Mouse (Mus musculus) stomach, embryonic 16.5 days (tissue): ENCODE results near the gene Mrnip. TPM values are rescaled to one million over a fixed set of nuclear protein-coding genes. Genes with fewer than 3 reads are reported as not detected.

Source experiments
- ATAC-seq: fragments of 200-750 bp; cut with Nextera tagmentation; 2 replicates; pipeline ENCODE4 v1.8.0; 2017; ENCODE audit warnings: moderate number of reproducible peaks, moderate TSS enrichment; ENCODE audit not compliant: insufficient read depth, low FRiP score
- H3K27ac ChIP-seq: fragments of 300-500 bp; sonication (generic); 2 replicates; pipeline ENCODE4 v1.5.1; 2014; ENCODE audit warnings: low read length
- H3K27me3 ChIP-seq: fragments of 300-500 bp; sonication (generic); 2 replicates; pipeline ENCODE4 v1.6.1; 2014; ENCODE audit warnings: low read length, control low read depth, mixed read lengths; ENCODE audit not compliant: control insufficient read depth, insufficient read depth
- H3K36me3 ChIP-seq: fragments of 300-500 bp; sonication (generic); 2 replicates; pipeline ENCODE4 v1.6.1; 2014; ENCODE audit warnings: low read length; ENCODE audit not compliant: control insufficient read depth, insufficient read depth
- H3K4me1 ChIP-seq: fragments of 300-500 bp; sonication (generic); 2 replicates; pipeline ENCODE4 v1.6.1; 2014; ENCODE audit warnings: low read length, control low read depth, mixed read lengths; ENCODE audit not compliant: control insufficient read depth, insufficient read depth
- H3K4me2 ChIP-seq: fragments of 300-500 bp; sonication (generic); 2 replicates; pipeline ENCODE4 v1.6.1; 2014; ENCODE audit warnings: low read depth, low read length, mixed read lengths
- H3K4me3 ChIP-seq: fragments of 300-500 bp; sonication (generic); replicated peaks from 2 replicates; pipeline ENCODE4 v1.5.1; 2014; ENCODE audit warnings: mild to moderate bottlenecking, low read length
- H3K9ac ChIP-seq: fragments of 300-500 bp; sonication (generic); 2 replicates; pipeline ENCODE4 v1.6.1; 2014; ENCODE audit warnings: low read length
- H3K9me3 ChIP-seq: fragments of 300-500 bp; sonication (generic); replicated peaks from 2 replicates; pipeline ENCODE4 v1.6.1; 2016; ENCODE audit warnings: low read length, control low read depth; ENCODE audit not compliant: control insufficient read depth
- WGBS: fragments of 180-500 bp; shearing (Covaris S2); extraction: QIAGEN DNeasy Blood & Tissue Kit; methylation state at CpG from one replicate; pipeline ENCODE4 v1.1.7; 2014; 5-methylcytosine and 5-hydroxymethylcytosine counted together
- polyA plus RNA-seq: library from polyadenylated mRNA; unstranded; fragments of >200 nt; fragmentation: Nextera tagmentation; extraction: Ambion mirVana; gene quantifications from 2 replicates; pipeline ENCODE4 v1.2.1, GENCODE M21; 2015

The Mrnip gene
- polyA plus RNA-seq, 1 experiment from 2014 or later: 12.5 TPM

- ATAC-seq: no peak
- Histone ChIP-seq H3K4me2 (peak overlapping the region; percentile 92), H3K9ac (peak overlapping the region; percentile 99), H3K9me3 (no peaks in the 10 kb centered on the region), H3K27ac (peak overlapping the region; percentile 88; the same call in 1 of the 2 replicates), H3K4me1 (peaks cover 47% of the 10 kb centered on the region), H3K4me3 (peak overlapping the region; percentile 85), H3K36me3 (no peaks in the 10 kb centered on the region), H3K27me3 (no peaks in the 10 kb centered on the region)
- WGBS: 37% methylated on average over 2 of the region's 2 CpGs
Measured at GRCm38 (mm10) chr11:50226406-50226805, 52.2 kb downstream of the Mrnip start.

GRCm38 (mm10) chr11:50227226-50227625, 53.0 kb downstream of the Mrnip start:
- Histone ChIP-seq H3K4me2 (0 out of 2 replicates have a peak overlapping the region, but pooled peaks have one; percentile 92), H3K27ac (no peak overlapping the region), H3K36me3 (no peaks in the 10 kb centered on the region), H3K9ac (0 out of 2 replicates have a peak overlapping the region, but pooled peaks have one; percentile 99), H3K9me3 (no peaks in the 10 kb centered on the region), H3K27me3 (no peaks in the 10 kb centered on the region), H3K4me3 (no peak overlapping the region), H3K4me1 (peaks cover 47% of the 10 kb centered on the region)
- 65% methylated on average over 3 of the region's 3 CpGs for WGBS
- ATAC-seq: no peak

- Histone ChIP-seq H3K9me3 (no peaks in the 10 kb centered on the region), H3K36me3 (peaks cover 1% of the 10 kb centered on the region; the same call in 1 of the 2 replicates), H3K9ac (no peak overlapping the region), H3K4me1 (peaks cover 47% of the 10 kb centered on the region), H3K27me3 (no peaks in the 10 kb centered on the region), H3K4me2 (no peak overlapping the region), H3K4me3 (no peak overlapping the region), H3K27ac (no peak overlapping the region)
- WGBS: 76% methylated on average over 4 of the region's 4 CpGs
- no peak for ATAC-seq
Measured at GRCm38 (mm10) chr11:50227736-50228135, 53.5 kb downstream of the Mrnip start.

GRCm38 (mm10) chr11:50228772-50229171, 54.5 kb downstream of the Mrnip start:
- Histone ChIP-seq H3K9ac (peak overlapping the region; percentile 46; the same call in 1 of the 2 replicates), H3K27me3 (no peaks in the 10 kb centered on the region), H3K27ac (no peak overlapping the region), H3K36me3 (peaks cover 11% of the 10 kb centered on the region; the same call in 1 of the 2 replicates), H3K9me3 (no peaks in the 10 kb centered on the region), H3K4me3 (no peak overlapping the region), H3K4me2 (no peak overlapping the region), H3K4me1 (peaks cover 46% of the 10 kb centered on the region)
- WGBS: 43% methylated on average over 3 of the region's 3 CpGs
- no peak for ATAC-seq

- 59% methylated on average over 7 of the region's 7 CpGs for WGBS
- peaks cover 41% of the 10 kb centered on the region for H3K4me1 ChIP-seq
- H3K9ac ChIP-seq: no peak overlapping the region
- H3K4me3 ChIP-seq: no peak overlapping the region
- peaks cover 13% of the 10 kb centered on the region; the same call in 1 of the 2 replicates for H3K36me3 ChIP-seq
- H3K4me2 ChIP-seq: no peak overlapping the region
- no peak overlapping the region for H3K27ac ChIP-seq
- no peak for ATAC-seq
- H3K9me3 ChIP-seq: no peaks in the 10 kb centered on the region
- no peaks in the 10 kb centered on the region for H3K27me3 ChIP-seq
Measured at GRCm38 (mm10) chr11:50229252-50229910, 55.1 kb downstream of the Mrnip start.

GRCm38 (mm10) chr11:50230481-50231304, 56.4 kb downstream of the Mrnip start:
- Histone ChIP-seq H3K4me1 (peaks cover 41% of the 10 kb centered on the region), H3K27ac (no peak overlapping the region)
- WGBS: 38% methylated on average over 45 of the region's 45 CpGs

GRCm38 (mm10) chr11:50231411-50231810, 57.2 kb downstream of the Mrnip start:
- ATAC-seq: no peak
- 21% methylated on average over 8 of the region's 8 CpGs for WGBS
- peaks cover 41% of the 10 kb centered on the region for H3K4me1 ChIP-seq
- no peak overlapping the region for H3K4me3 ChIP-seq
- no peak overlapping the region for H3K9ac ChIP-seq
- peaks cover 18% of the 10 kb centered on the region; the same call in 1 of the 2 replicates for H3K36me3 ChIP-seq
- no peak overlapping the region for H3K27ac ChIP-seq
- H3K9me3 ChIP-seq: no peaks in the 10 kb centered on the region
- H3K4me2 ChIP-seq: peak overlapping the region; percentile 48; the same call in 1 of the 2 replicates
- H3K27me3 ChIP-seq: no peaks in the 10 kb centered on the region

More at GRCm38 (mm10) chr11:50230481-50231304, 56.4 kb downstream of the Mrnip start:
- H3K4me2 ChIP-seq: peak overlapping the region; percentile 48
- H3K36me3 ChIP-seq: peaks cover 18% of the 10 kb centered on the region; the same call in 1 of the 2 replicates
- no peaks in the 10 kb centered on the region for H3K9me3 ChIP-seq
- ATAC-seq: peak; percentile 22; the same call in 1 of the 2 replicates
- H3K27me3 ChIP-seq: no peaks in the 10 kb centered on the region
- peak overlapping the region; percentile 44; the same call in 1 of the 2 replicates for H3K9ac ChIP-seq
- H3K4me3 ChIP-seq: 0 out of 2 replicates have a peak overlapping the region, but pooled peaks have one; percentile 22

GRCm38 (mm10) chr11:50233022-50233421, 58.8 kb downstream of the Mrnip start:
- Histone ChIP-seq H3K4me2 (no peak overlapping the region), H3K9me3 (no peaks in the 10 kb centered on the region)
- 92% methylated on average over 13 of the region's 13 CpGs for WGBS

More at GRCm38 (mm10) chr11:50233022-50233421, 58.8 kb downstream of the Mrnip start:
- Histone ChIP-seq H3K36me3 (peaks cover 18% of the 10 kb centered on the region; the same call in 1 of the 2 replicates), H3K27me3 (peaks cover 9% of the 10 kb centered on the region; the same call in 1 of the 2 replicates), H3K9ac (no peak overlapping the region), H3K27ac (no peak overlapping the region), H3K4me3 (no peak overlapping the region), H3K4me1 (peaks cover 35% of the 10 kb centered on the region)
- no peak for ATAC-seq
